Mouse (Mus musculus) ES-E14 (cell line): ENCODE measurements around the gene Zan.

Source experiments
- HCFC1 ChIP-seq: IDR thresholded peaks from 2 replicates; pipeline ENCODE4 v1.6.1; 2012; ENCODE audit warnings: low read length, inconsistent platforms, borderline replicate concordance; ENCODE audit not compliant: insufficient read depth
- ZC3H11A ChIP-seq: IDR thresholded peaks from 2 replicates; pipeline ENCODE4 v1.6.1; 2012; ENCODE audit warnings: low read depth, mild to moderate bottlenecking, inconsistent platforms, low read length, borderline replicate concordance
- ZNF384 ChIP-seq: IDR thresholded peaks from 2 replicates; pipeline ENCODE4 v1.6.1; 2012; ENCODE audit warnings: low read depth, low read length, inconsistent platforms

DNA sequence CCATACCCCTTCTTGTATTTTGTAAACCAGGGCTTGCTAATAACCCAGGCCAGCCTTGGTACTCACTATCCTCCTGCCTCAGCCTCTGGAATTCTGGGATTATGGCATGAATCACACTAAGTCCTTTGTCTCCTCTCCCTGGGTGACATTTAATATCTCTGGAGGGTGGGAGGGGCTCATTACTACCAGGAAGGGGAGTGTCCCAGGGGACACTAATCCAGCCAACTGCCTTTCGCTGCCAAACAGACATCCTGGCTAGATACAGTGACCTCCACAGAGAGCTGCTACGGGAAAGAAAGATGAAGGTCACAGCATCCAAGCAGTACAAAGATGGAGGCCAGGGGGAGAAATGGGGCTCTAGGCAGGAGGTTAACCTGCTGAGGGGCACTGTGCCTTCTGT is 101.2 kb downstream of the Zan start:
- TF ChIP-seq ZC3H11A (no peak), HCFC1 (no peak), ZNF384 (no peak)
